Mouse (Mus musculus): ENCODE measurements around the gene Gm15262. TPM values are rescaled to one million over a fixed set of nuclear protein-coding genes. Genes with fewer than 3 reads are reported as not detected.
A peak's percentile ranks its signal among the peaks of the same experiment; 100 is the strongest.
"Not testable (repeated sequence)": the region's sequence is repeated elsewhere in the genome, so short reads cannot be mapped to it uniquely, and the experiment has no call there.

Gene Gm15262
- 1.5 and 1.6 TPM in 2 replicates for polyA plus RNA-seq (2012; rRNA removed)

DNA sequence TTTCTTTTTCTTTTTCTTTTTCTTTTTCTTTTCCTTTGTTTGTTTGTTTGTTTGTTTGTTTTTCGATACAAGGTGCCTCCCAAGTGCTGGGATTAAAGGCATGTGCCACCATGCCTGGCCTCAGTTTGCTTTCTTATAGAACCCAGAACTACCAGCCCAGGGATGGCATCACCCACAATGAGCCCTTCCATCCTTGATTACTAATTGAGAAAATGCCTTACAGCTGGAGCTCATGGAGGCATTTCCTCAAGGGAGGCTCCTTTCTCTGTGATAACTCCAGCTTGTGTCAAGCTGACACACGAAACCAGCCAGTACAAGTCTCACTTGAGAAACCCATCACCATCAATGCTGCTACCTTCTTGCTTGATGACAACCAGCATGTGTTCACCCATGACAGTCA is at the start of gene Gm15262:
TSS of gene Gm15262 (plus strand) at position 301 of the 400 bp plus-strand sequence.
- H3K4me3 ChIP-seq (ENCODE audit: control insufficient read depth, low read depth, low read length); H3K27me3 ChIP-seq (ENCODE audit: control insufficient read depth, insufficient read depth, low read length); H3K36me3 ChIP-seq (ENCODE audit: control insufficient read depth, insufficient read depth, low read length); H3K4me1 ChIP-seq (ENCODE audit: control insufficient read depth, insufficient read depth, low read length); H3K27ac ChIP-seq (ENCODE audit: control insufficient read depth, insufficient read depth, low read depth, low read length): not testable (repeated sequence)

DNA sequence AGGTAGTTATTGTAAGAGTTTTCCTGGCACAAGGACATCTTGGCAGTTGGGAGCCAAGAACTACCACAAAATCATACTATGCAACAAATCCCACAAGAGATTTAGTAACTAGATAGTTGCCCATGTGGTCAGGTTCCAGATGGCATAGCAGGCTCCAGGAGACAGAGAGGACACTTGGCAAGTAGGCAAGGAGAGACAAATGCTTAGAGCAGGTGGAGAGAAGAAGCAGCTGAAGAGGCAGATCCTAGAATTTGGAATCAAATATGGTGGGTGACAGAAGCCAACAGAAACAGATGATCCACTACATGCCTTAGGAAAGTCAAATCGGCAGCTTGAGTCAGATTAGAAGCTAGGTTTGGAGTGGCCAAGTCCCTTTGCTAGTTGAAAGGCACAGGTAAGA is 20.9 kb downstream of the Gm15262 start:
- TF ChIP-seq CTCF (IDR thresholded peaks at IDR 0.05; ENCODE audit: control insufficient read depth, insufficient read depth, insufficient replicate concordance, low read depth, low read length) = no peak
- no peak for TF ChIP-seq POLR2A (IDR thresholded peaks at IDR 0.05; ENCODE audit: control insufficient read depth, low read depth, low read length)
- Histone ChIP-seq H3K27me3 (ENCODE audit: control insufficient read depth, insufficient read depth, low read length) (no peaks in the 10 kb centered on the region), H3K4me3 (ENCODE audit: control insufficient read depth, low read depth, low read length) (no peak overlapping the region), H3K36me3 (ENCODE audit: control insufficient read depth, insufficient read depth, low read length) (no peaks in the 10 kb centered on the region), H3K4me1 (ENCODE audit: control insufficient read depth, insufficient read depth, low read length) (no peaks in the 10 kb centered on the region), H3K27ac (ENCODE audit: control insufficient read depth, insufficient read depth, low read depth, low read length) (no peak overlapping the region)

- Histone ChIP-seq H3K4me3 (ENCODE audit: control insufficient read depth, low read depth, low read length) (no peak overlapping the region), H3K27me3 (ENCODE audit: control insufficient read depth, insufficient read depth, low read length) (no peaks in the 10 kb centered on the region), H3K27ac (ENCODE audit: control insufficient read depth, insufficient read depth, low read depth, low read length) (no peak overlapping the region), H3K4me1 (ENCODE audit: control insufficient read depth, insufficient read depth, low read length) (no peaks in the 10 kb centered on the region), H3K36me3 (ENCODE audit: control insufficient read depth, insufficient read depth, low read length) (no peaks in the 10 kb centered on the region)
- TF ChIP-seq CTCF (IDR thresholded peaks at IDR 0.05; ENCODE audit: control insufficient read depth, insufficient read depth, insufficient replicate concordance, low read depth, low read length) = no peak
- no peak for TF ChIP-seq POLR2A (IDR thresholded peaks at IDR 0.05; ENCODE audit: control insufficient read depth, low read depth, low read length)
Observed at GRCm38 (mm10) chrX:161316443-161316842, 29.2 kb downstream of the Gm15262 start.

GRCm38 (mm10) chrX:161370927-161371326 is 83.7 kb downstream of the Gm15262 start:
- TF ChIP-seq POLR2A (IDR thresholded peaks at IDR 0.05; ENCODE audit: control insufficient read depth, low read depth, low read length) (no peak), CTCF (IDR thresholded peaks at IDR 0.05; ENCODE audit: control insufficient read depth, insufficient read depth, insufficient replicate concordance, low read depth, low read length) (no peak)
- no peak overlapping the region for H3K27ac ChIP-seq (ENCODE audit: control insufficient read depth, insufficient read depth, low read depth, low read length)
- no peaks in the 10 kb centered on the region for H3K27me3 ChIP-seq (ENCODE audit: control insufficient read depth, insufficient read depth, low read length)
- H3K4me3 ChIP-seq (ENCODE audit: control insufficient read depth, low read depth, low read length) = no peak overlapping the region
- H3K36me3 ChIP-seq (ENCODE audit: control insufficient read depth, insufficient read depth, low read length) = no peaks in the 10 kb centered on the region
- no peaks in the 10 kb centered on the region for H3K4me1 ChIP-seq (ENCODE audit: control insufficient read depth, insufficient read depth, low read length)

DNA sequence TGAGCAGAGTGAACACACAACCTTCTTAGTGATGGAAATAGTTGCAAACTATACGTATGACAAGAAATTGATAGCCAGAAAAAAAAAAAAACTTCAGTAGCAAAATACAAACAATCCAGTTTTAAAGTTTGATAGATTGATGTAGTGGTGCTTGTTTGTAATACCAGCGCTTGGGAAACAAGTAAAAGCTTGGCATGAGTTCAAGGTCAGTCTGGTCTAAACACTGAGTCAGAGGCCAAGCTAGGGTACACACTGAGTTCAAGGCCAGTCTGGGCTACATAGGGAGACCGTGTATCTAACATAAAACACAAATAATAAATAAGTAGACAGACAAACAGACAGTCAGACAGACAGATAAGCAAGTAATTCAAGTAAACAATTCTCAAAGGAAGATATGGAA is 84.2 kb downstream of the Gm15262 start:
- Histone ChIP-seq H3K27ac (ENCODE audit: control insufficient read depth, insufficient read depth, low read depth, low read length) (no peak overlapping the region), H3K4me1 (ENCODE audit: control insufficient read depth, insufficient read depth, low read length) (no peaks in the 10 kb centered on the region), H3K4me3 (ENCODE audit: control insufficient read depth, low read depth, low read length) (no peak overlapping the region), H3K27me3 (ENCODE audit: control insufficient read depth, insufficient read depth, low read length) (no peaks in the 10 kb centered on the region), H3K36me3 (ENCODE audit: control insufficient read depth, insufficient read depth, low read length) (no peaks in the 10 kb centered on the region)
- no peak for TF ChIP-seq CTCF (IDR thresholded peaks at IDR 0.05; ENCODE audit: control insufficient read depth, insufficient read depth, insufficient replicate concordance, low read depth, low read length)
- TF ChIP-seq POLR2A (IDR thresholded peaks at IDR 0.05; ENCODE audit: control insufficient read depth, low read depth, low read length) = no peak

GRCm38 (mm10) chrX:161375568-161375967 is 88.3 kb downstream of the Gm15262 start:
- H3K27me3 ChIP-seq (ENCODE audit: control insufficient read depth, insufficient read depth, low read length) = no peaks in the 10 kb centered on the region

GRCm38 (mm10) chrX:161385791-161386190 is 98.5 kb downstream of the Gm15262 start:
- Histone ChIP-seq H3K27ac (ENCODE audit: control insufficient read depth, insufficient read depth, low read depth, low read length) (no peak overlapping the region), H3K27me3 (ENCODE audit: control insufficient read depth, insufficient read depth, low read length) (no peaks in the 10 kb centered on the region), H3K4me1 (ENCODE audit: control insufficient read depth, insufficient read depth, low read length) (no peaks in the 10 kb centered on the region), H3K4me3 (ENCODE audit: control insufficient read depth, low read depth, low read length) (no peak overlapping the region), H3K36me3 (ENCODE audit: control insufficient read depth, insufficient read depth, low read length) (no peaks in the 10 kb centered on the region)
- no peak for TF ChIP-seq POLR2A (IDR thresholded peaks at IDR 0.05; ENCODE audit: control insufficient read depth, low read depth, low read length)
- TF ChIP-seq CTCF (IDR thresholded peaks at IDR 0.05; ENCODE audit: control insufficient read depth, insufficient read depth, insufficient replicate concordance, low read depth, low read length) = peak; percentile 74

More at GRCm38 (mm10) chrX:161375568-161375967, 88.3 kb downstream of the Gm15262 start:
- Histone ChIP-seq H3K27ac (ENCODE audit: control insufficient read depth, insufficient read depth, low read depth, low read length) (no peak overlapping the region), H3K4me1 (ENCODE audit: control insufficient read depth, insufficient read depth, low read length) (no peaks in the 10 kb centered on the region), H3K36me3 (ENCODE audit: control insufficient read depth, insufficient read depth, low read length) (no peaks in the 10 kb centered on the region), H3K4me3 (ENCODE audit: control insufficient read depth, low read depth, low read length) (no peak overlapping the region)
- TF ChIP-seq POLR2A (IDR thresholded peaks at IDR 0.05; ENCODE audit: control insufficient read depth, low read depth, low read length) (no peak), CTCF (IDR thresholded peaks at IDR 0.05; ENCODE audit: control insufficient read depth, insufficient read depth, insufficient replicate concordance, low read depth, low read length) (no peak)

DNA sequence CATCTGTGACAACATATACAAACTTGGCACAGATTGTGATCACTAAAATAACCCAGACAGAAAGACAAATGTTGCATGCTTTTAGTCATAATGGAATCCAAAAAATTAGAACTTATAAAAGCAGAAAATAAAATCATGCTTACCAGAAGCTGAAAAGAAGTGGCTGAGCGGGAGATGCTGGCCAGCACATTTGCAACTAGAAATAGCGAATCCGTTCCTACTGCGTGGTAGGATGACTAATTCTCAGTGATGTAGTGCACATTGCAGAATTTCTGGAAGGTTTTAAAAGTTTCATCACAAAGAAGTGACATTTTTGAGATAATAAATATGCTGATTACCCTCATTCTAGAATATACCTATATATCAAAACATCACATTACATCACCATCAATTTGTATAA is 100.7 kb downstream of the Gm15262 start:
- no peaks in the 10 kb centered on the region for H3K4me1 ChIP-seq (ENCODE audit: control insufficient read depth, insufficient read depth, low read length)
- H3K27me3 ChIP-seq (ENCODE audit: control insufficient read depth, insufficient read depth, low read length) = no peaks in the 10 kb centered on the region
- H3K27ac ChIP-seq (ENCODE audit: control insufficient read depth, insufficient read depth, low read depth, low read length) = no peak overlapping the region
- H3K36me3 ChIP-seq (ENCODE audit: control insufficient read depth, insufficient read depth, low read length) = no peaks in the 10 kb centered on the region
- no peak for TF ChIP-seq CTCF (IDR thresholded peaks at IDR 0.05; ENCODE audit: control insufficient read depth, insufficient read depth, insufficient replicate concordance, low read depth, low read length)
- no peak for TF ChIP-seq POLR2A (IDR thresholded peaks at IDR 0.05; ENCODE audit: control insufficient read depth, low read depth, low read length)
- no peak overlapping the region for H3K4me3 ChIP-seq (ENCODE audit: control insufficient read depth, low read depth, low read length)
